Mouse (Mus musculus): Measurements from ENCODE around the gene Gm5460.

GRCm38 (mm10) chr14:34089796-34090195 is 73.2 kb downstream of the Gm5460 start:
- TF ChIP-seq CTCF (IDR thresholded peaks at IDR 0.05) (no peak), EP300 (IDR thresholded peaks at IDR 0.05) (no peak)

Measured in lung, postnatal 0 days (tissue).